Mouse (Mus musculus): ENCODE data around the gene Cdc42ep1.

DNA sequence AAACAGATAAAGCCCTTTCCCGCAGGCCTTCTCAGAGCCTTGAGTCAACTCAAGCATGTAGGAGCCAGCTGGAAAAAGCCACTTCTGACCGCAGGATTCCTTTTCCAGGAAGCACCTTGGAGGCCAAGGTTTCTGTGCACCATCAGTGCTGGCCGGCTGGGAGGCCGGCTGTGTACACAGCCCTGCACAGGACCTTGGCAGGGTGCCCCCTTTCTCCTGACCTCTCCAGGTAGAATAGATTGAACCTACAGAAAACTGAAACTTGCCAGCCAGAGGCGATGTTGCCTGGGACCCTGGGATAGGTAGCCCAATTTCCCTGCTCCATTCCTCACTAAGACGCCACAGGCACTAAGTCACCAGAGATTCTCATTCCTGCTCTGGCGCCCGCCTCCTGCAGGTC lies 3.4 kb downstream of the Cdc42ep1 start:
- TF ChIP-seq CTCF (IDR thresholded peaks at IDR 0.05; ENCODE audit: insufficient read depth, low read depth, low read length) (no peak), POLR2A (IDR thresholded peaks at IDR 0.05; ENCODE audit: insufficient read depth, low read depth, low read length) (no peak)

All from olfactory bulb, adult 2 months (tissue).